Mouse (Mus musculus): ENCODE data around the gene Loxl3. TPM values are rescaled to one million over a fixed set of nuclear protein-coding genes. Genes with fewer than 3 reads are reported as not detected.
A peak's percentile ranks its signal among the peaks of the same experiment; 100 is the strongest.

Loxl3 gene
- total and polyA plus RNA-seq, 2 experiments from 2014 or later: 4.7 to 7.3 TPM

DNA sequence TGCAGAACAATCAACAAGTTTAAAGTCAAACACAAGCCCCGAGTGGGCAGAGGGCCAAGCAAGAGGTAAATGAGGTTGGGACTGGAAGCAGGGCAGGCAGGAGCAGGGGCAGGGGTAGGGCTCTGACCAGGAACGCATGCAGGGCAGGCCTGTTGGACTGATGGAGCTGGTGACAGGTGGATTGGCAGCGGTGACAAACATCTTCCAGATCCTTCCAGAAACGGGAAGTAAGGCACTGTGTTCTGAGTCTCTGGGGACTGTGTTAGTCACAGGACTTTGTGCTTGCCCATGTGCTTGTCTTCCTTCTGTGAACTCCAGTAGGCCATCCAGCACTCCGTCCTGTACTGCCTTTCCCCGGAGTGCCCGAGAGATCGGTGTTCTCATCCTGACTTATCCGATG, 10.8 kb downstream of the Loxl3 start:
- H3K4me1 ChIP-seq (ENCODE audit: insufficient read depth, low read length): no peaks in the 10 kb centered on the region
- no peaks in the 10 kb centered on the region for H3K36me3 ChIP-seq (ENCODE audit: insufficient read depth, low read length)
- WGBS: 79% methylated on average over 9 of the region's 9 CpGs
- H3K27ac ChIP-seq (ENCODE audit: low read depth, low read length): no peak overlapping the region
- H3K9ac ChIP-seq (replicated peaks; ENCODE audit: low read length, poor library complexity, severe bottlenecking): no peak overlapping the region
- ATAC-seq (ENCODE audit: low FRiP score) (no peak), DNase-seq (ENCODE audit: low spot score) (no peak)
- no peaks in the 10 kb centered on the region for H3K27me3 ChIP-seq (ENCODE audit: insufficient read depth, low read length)
- no peak overlapping the region for H3K4me3 ChIP-seq (ENCODE audit: low read depth, low read length)
- H3K9me3 ChIP-seq (ENCODE audit: low read length): no peaks in the 10 kb centered on the region
- no peak for TF ChIP-seq CTCF (IDR thresholded peaks at IDR 0.05)
- no peak overlapping the region for H3K4me2 ChIP-seq (ENCODE audit: low read depth, low read length, poor library complexity, severe bottlenecking)

DNA sequence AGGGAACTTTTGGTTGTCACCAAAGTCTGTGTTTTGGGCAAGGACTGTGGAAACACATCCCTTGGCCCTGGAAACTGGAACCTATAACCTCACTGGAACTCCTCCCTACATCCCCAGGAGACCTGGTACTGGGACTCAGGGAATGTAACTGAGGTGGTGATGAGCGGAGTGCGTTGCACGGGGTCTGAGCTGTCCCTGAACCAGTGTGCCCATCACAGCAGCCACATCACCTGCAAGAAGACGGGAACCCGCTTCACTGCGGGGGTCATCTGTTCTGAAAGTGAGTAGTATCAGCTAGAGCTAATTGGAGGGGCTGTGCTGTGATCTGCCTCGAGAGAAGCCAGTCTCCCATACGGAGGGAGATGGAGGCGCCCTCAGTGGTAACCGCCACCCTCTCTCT, 15.4 kb downstream of the Loxl3 start:
- Histone ChIP-seq H3K9me3 (ENCODE audit: low read length) (no peaks in the 10 kb centered on the region), H3K27me3 (ENCODE audit: insufficient read depth, low read length) (no peaks in the 10 kb centered on the region), H3K36me3 (ENCODE audit: insufficient read depth, low read length) (0 out of 2 replicates have a peak, but pooled peaks cover 5% of the 10 kb centered on the region), H3K4me1 (ENCODE audit: insufficient read depth, low read length) (no peaks in the 10 kb centered on the region), H3K9ac (replicated peaks; ENCODE audit: low read length, poor library complexity, severe bottlenecking) (no peak overlapping the region), H3K4me3 (ENCODE audit: low read depth, low read length) (no peak overlapping the region), H3K4me2 (ENCODE audit: low read depth, low read length, poor library complexity, severe bottlenecking) (no peak overlapping the region), H3K27ac (ENCODE audit: low read depth, low read length) (no peak overlapping the region)
- ATAC-seq (ENCODE audit: low FRiP score) (no peak), DNase-seq (ENCODE audit: low spot score) (no peak)
- TF ChIP-seq CTCF (IDR thresholded peaks at IDR 0.05): no peak
- 70% methylated on average over 10 of the region's 10 CpGs for WGBS

DNA sequence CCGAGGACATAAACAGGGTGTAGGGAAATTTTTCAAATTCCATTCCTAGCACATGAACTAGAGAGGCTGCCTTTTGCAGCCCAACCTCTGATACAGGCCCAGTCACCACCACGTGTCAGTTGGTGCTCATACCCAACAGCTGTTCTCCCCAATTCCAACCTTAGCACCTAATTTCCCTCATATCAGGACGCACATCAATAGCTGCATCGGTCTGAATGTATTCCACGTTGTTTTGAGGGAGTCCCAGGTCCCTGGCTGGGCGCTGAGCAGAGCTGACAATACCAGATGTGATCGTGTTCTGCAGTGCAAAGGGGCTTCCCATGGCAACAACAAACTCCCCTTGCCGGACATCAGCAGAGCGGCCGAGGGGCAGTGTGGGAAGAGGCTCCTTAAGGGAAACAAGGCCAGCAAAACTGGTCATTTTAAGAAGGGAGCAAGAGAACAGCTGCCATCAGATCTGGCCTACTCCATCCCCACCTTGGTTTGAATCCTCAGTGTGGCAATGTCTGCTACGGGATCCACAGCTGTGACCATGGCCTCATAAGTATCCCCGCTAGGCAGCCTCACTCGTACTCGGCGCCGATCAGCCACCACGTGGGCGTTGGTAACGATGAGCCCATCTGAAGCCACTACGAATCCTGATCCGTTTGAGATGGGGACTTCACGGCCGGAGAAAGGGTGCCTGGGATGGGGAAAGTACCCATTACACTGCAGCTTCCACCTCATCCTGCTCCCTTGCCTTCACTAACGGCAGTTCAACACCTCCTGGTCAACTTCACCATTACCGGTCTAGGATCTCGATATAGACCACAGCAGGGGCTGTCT, 19.4 kb downstream of the Loxl3 start:
- Histone ChIP-seq H3K36me3 (ENCODE audit: insufficient read depth, low read length) (peaks cover 13% of the 10 kb centered on the region), H3K4me1 (ENCODE audit: insufficient read depth, low read length) (peaks cover 10% of the 10 kb centered on the region), H3K9me3 (ENCODE audit: low read length) (no peaks in the 10 kb centered on the region), H3K27ac (ENCODE audit: low read depth, low read length) (peak overlapping the region; percentile 89), H3K4me2 (ENCODE audit: low read depth, low read length, poor library complexity, severe bottlenecking) (peak overlapping the region; percentile 90), H3K27me3 (ENCODE audit: insufficient read depth, low read length) (no peaks in the 10 kb centered on the region), H3K4me3 (ENCODE audit: low read depth, low read length) (peak overlapping the region; percentile 84), H3K9ac (replicated peaks; ENCODE audit: low read length, poor library complexity, severe bottlenecking) (peak overlapping the region; percentile 79)
- TF ChIP-seq CTCF (IDR thresholded peaks at IDR 0.05): no peak
- WGBS: under 1% methylated on average over 26 of the region's 26 CpGs
- peak; percentile 18; the same call in 1 of the 2 replicates for ATAC-seq (ENCODE audit: low FRiP score)
- DNase-seq (ENCODE audit: low spot score): peak; percentile 39

DNA sequence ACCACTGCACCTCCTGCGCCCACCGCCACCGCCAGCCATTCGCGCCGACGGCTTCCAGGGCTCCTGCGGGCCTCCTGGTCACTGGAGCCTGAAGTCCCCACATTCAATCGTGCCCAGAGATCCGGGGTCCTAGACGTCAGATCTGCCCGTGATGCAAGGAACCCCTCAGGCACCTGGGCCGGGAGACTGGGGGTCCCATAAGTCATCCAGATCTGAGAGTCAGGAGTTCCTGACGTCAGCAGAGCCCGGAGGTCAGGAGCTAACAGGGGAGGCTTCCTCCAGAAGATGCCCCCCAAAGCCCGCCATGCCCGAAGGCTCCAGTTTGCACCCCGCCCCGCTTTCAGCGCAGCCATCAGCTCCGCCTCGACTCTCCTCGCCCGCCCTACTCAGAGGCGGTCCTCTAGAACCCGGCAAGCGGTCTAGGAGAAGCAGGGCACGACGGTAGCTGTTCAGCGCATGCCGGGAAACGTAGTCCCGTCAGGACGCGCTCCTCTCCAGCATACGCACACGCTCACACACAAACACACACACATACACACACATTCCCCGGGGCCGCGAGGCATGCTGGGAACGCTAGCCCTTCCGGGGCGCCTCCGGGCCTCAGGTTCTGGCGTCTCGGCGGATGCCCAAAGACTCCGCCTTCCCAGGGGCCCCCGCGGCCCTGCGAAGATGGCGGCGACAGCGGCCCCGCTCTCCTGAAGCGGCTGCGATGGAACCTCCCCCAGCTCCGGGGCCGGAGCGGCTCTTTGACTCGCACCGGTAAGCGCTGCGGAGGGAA, 20.3 kb downstream of the Loxl3 start, which contains the start of gene Aup1:
Gene Aup1, plus strand, starts transcription at position 448 of the 778 bp plus-strand sequence.
- no peaks in the 10 kb centered on the region for H3K9me3 ChIP-seq (ENCODE audit: low read length)
- ATAC-seq (ENCODE audit: low FRiP score) (peak; percentile 96), DNase-seq (ENCODE audit: low spot score) (peak; percentile 99)
- no peaks in the 10 kb centered on the region for H3K27me3 ChIP-seq (ENCODE audit: insufficient read depth, low read length)
- peaks cover 13% of the 10 kb centered on the region for H3K36me3 ChIP-seq (ENCODE audit: insufficient read depth, low read length)
- H3K27ac ChIP-seq (ENCODE audit: low read depth, low read length): peak within 1 kb of the TSS; percentile 89
- peak within 1 kb of the TSS; percentile 79 for H3K9ac ChIP-seq (replicated peaks; ENCODE audit: low read length, poor library complexity, severe bottlenecking)
- peak within 1 kb of the TSS; percentile 90 for H3K4me2 ChIP-seq (ENCODE audit: low read depth, low read length, poor library complexity, severe bottlenecking)
- WGBS: 0% methylated on average over 59 of the region's 64 CpGs
- H3K4me3 ChIP-seq (ENCODE audit: low read depth, low read length): peak within 1 kb of the TSS; percentile 84
- peaks cover 10% of the 10 kb centered on the region for H3K4me1 ChIP-seq (ENCODE audit: insufficient read depth, low read length)
- TF ChIP-seq CTCF (IDR thresholded peaks at IDR 0.05): no peak

DNA sequence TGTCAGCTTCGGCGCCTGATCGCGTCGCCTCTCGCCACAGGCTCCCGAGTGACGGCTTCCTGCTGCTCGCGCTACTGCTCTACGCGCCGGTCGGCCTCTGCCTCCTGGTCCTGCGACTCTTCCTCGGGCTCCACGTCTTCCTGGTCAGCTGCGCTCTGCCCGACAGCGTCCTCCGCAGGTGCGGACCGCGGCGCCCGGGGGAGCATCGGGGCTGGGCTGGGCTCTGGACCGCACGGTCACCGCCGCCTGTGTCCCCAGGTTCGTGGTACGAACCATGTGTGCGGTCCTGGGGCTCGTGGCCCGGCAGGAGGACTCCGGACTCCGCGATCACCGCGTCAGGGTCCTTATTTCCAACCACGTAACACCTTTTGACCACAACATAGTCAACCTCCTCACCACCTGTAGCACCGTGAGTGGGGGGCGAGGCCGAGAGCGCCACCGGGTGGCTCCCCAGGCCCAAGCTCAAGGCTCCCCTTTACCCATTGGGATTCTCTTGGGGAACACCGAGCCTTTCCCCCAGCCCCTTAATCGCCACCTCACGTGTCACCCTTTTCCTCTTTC, 21.0 kb downstream of the Loxl3 start, which contains the start of gene Htra2:
Gene Htra2, minus strand, starts transcription at position 403 of the 561 bp plus-strand sequence.
- peak within 1 kb of the TSS; percentile 90 for H3K4me2 ChIP-seq (ENCODE audit: low read depth, low read length, poor library complexity, severe bottlenecking)
- peak; percentile 57 for TF ChIP-seq CTCF (IDR thresholded peaks at IDR 0.05)
- H3K4me3 ChIP-seq (ENCODE audit: low read depth, low read length): peak within 1 kb of the TSS; percentile 84
- H3K27ac ChIP-seq (ENCODE audit: low read depth, low read length): peak within 1 kb of the TSS; percentile 89
- peaks cover 13% of the 10 kb centered on the region for H3K36me3 ChIP-seq (ENCODE audit: insufficient read depth, low read length)
- WGBS: under 1% methylated on average over 50 of the region's 50 CpGs
- no peaks in the 10 kb centered on the region for H3K9me3 ChIP-seq (ENCODE audit: low read length)
- DNase-seq (ENCODE audit: low spot score) (peak; percentile 30), ATAC-seq (ENCODE audit: low FRiP score) (peak; percentile 38)
- H3K9ac ChIP-seq (replicated peaks; ENCODE audit: low read length, poor library complexity, severe bottlenecking): peak within 1 kb of the TSS; percentile 79
- no peaks in the 10 kb centered on the region for H3K27me3 ChIP-seq (ENCODE audit: insufficient read depth, low read length)
- peaks cover 10% of the 10 kb centered on the region for H3K4me1 ChIP-seq (ENCODE audit: insufficient read depth, low read length)

Data from midbrain, postnatal 0 days (tissue).